Comparison of ENCODE assay signal across 9 mouse cellular contexts in the genomic region with DNA sequence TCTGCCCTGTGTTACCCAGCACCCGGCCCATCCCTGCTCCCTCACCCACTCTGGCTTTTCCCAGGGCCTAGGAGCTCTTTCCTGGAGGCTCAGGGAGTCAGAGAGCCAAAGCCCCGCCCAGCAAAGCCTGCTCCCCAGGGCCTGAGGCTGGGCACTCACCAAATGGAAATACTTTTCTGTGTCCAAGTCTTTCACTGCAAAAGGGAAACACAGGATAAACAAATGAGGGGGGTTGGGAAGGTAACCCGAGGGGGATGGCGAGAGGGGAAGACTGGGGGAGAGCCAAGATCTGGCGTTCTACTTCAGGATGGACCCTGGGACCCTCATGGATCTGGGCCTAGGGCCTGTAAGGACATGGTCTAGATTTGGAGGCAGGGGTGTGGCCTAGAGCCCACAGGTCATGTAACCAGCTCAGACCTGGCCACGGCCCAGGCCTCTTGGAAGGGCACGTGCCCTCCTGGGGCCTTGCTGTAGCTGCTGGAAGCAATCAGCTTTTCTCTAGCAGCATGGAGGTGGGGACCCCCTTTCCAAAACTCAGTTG. TPM values are rescaled to one million over a fixed set of nuclear protein-coding genes. Genes with fewer than 3 reads are reported as not detected.
DNase-seq lines count a peak whose midpoint lies in the region; ATAC-seq and TF ChIP-seq lines count a peak whose summit lies in the region.
"Had no signal": no experiment of that assay in that cellular context is flagged by ENCODE, and none has a peak within 500 bp of the region (broad histone marks: within the 10 kb centered on the region; RNA-seq: fewer than 3 reads in every experiment).

No protein-coding gene starts in this region.

- 58% methylated on average over 7 of the region's 7 CpGs for WGBS in heart, embryonic 13.5 days
- 48% methylated on average over 7 of the region's 7 CpGs for WGBS in lung, embryonic 14.5 days

- peaks cover 10% of the 10 kb centered on the region; the same call in 1 of the 2 replicates for H3K27me3 ChIP-seq in heart, embryonic 13.5 days (replicated peaks)
- no peaks in the 10 kb centered on the region for H3K27me3 ChIP-seq in lung, embryonic 14.5 days (ENCODE audit: insufficient read depth, low read length)

- DNase-seq in adrenal gland, adult 2 months, result peak; percentile 90
- DNase-seq in cerebellum, adult 9-10 months, result peak; percentile 77
- peak; percentile 82 for DNase-seq in lung, embryonic 14.5 days
- no peak for DNase-seq in B cell, adult 2 months
- no peak for DNase-seq in right cerebral cortex, adult 18-20 months

- no peak for TF ChIP-seq CTCF in lung, embryonic 14.5 days (IDR thresholded peaks at IDR 0.05; ENCODE audit: low read depth)

- H3K27ac ChIP-seq in heart, embryonic 13.5 days (replicated peaks), result peak overlapping the region; percentile 12; the same call in 1 of the 2 replicates
- peak overlapping the region; percentile 63; the same call in 1 of the 2 replicates for H3K27ac ChIP-seq in lung, embryonic 14.5 days (ENCODE audit: low read depth)

- H3K9ac ChIP-seq in heart, embryonic 13.5 days, result peak overlapping the region; percentile 40; the same call in 1 of the 2 replicates
- peak overlapping the region; percentile 13; the same call in 1 of the 2 replicates for H3K9ac ChIP-seq in lung, embryonic 14.5 days

- H3K9me3 ChIP-seq in heart, embryonic 13.5 days, result no peaks in the 10 kb centered on the region
- H3K9me3 ChIP-seq in lung, embryonic 14.5 days (ENCODE audit: low read depth, low read length), result no peaks in the 10 kb centered on the region

- H3K4me3 ChIP-seq in heart, embryonic 13.5 days, result no peak overlapping the region
- no peak overlapping the region for H3K4me3 ChIP-seq in lung, embryonic 14.5 days (ENCODE audit: low read depth, low read length)

- no peak overlapping the region for H3K4me2 ChIP-seq in heart, embryonic 13.5 days
- H3K4me2 ChIP-seq in lung, embryonic 14.5 days, result no peak overlapping the region

- H3K36me3 ChIP-seq in heart, embryonic 13.5 days, result peaks cover 87% of the 10 kb centered on the region
- peaks cover 87% of the 10 kb centered on the region for H3K36me3 ChIP-seq in lung, embryonic 14.5 days (ENCODE audit: insufficient read depth)

- peaks cover 61% of the 10 kb centered on the region for H3K4me1 ChIP-seq in heart, embryonic 13.5 days
- peaks cover 48% of the 10 kb centered on the region for H3K4me1 ChIP-seq in lung, embryonic 14.5 days (ENCODE audit: insufficient read depth)

- ATAC-seq in heart, embryonic 13.5 days (ENCODE audit: extremely low read depth, insufficient number of reproducible peaks, low FRiP score, low TSS enrichment), result no peak
- no peak for ATAC-seq in lung, embryonic 14.5 days (ENCODE audit: insufficient read depth)
- ATAC-seq in granulocyte monocyte progenitor cell, adult 5-6 weeks (replicated peaks; ENCODE audit: poor library complexity, severe bottlenecking), result no peak

RNA-seq across cellular contexts. Expression of a gene that starts 14.5 kb away (rescaled TPM):
- total RNA-seq in adrenal gland, adult 2 months (2021), result not detected
- polyA plus RNA-seq in adrenal gland, adult 2 months (2012; rRNA removed), result not detected in 2 replicates
- polyA plus RNA-seq in heart, embryonic 13.5 days (2015; fragmentation: Nextera tagmentation; extraction: Ambion mirVana), result not detected in 2 replicates
- not detected in 2 replicates for polyA plus RNA-seq in lung, embryonic 14.5 days (2014; fragmentation: Nextera tagmentation; extraction: Ambion mirVana)
- total RNA-seq in granulocyte monocyte progenitor cell, adult 5-6 weeks (2014; fragmentation: Nextera tagmentation), result not detected in 2 replicates
- total RNA-seq in granulocyte monocyte progenitor cell, adult 5-6 weeks (2017), result not detected in 2 replicates
- total RNA-seq: adrenal gland, postnatal 4 days; left cerebral cortex, postnatal 10 days had no signal

RNA-seq across cellular contexts. Expression of a gene that starts 27.7 kb away (rescaled TPM):
- total RNA-seq in adrenal gland, adult 2 months (2021), result under 1 TPM; 0.52 to 0.95 TPM
- polyA plus RNA-seq in adrenal gland, adult 2 months (2012; rRNA removed), result 2.2 and 3.4 TPM in 2 replicates
- polyA plus RNA-seq in heart, embryonic 13.5 days (2015; fragmentation: Nextera tagmentation; extraction: Ambion mirVana), result 0.08 TPM in 1 of 2 replicates, not detected in the other
- 0.09 and 0.18 TPM in 2 replicates for polyA plus RNA-seq in lung, embryonic 14.5 days (2014; fragmentation: Nextera tagmentation; extraction: Ambion mirVana)
- not detected in 2 replicates for total RNA-seq in granulocyte monocyte progenitor cell, adult 5-6 weeks (2014; fragmentation: Nextera tagmentation)
- not detected in 2 replicates for total RNA-seq in granulocyte monocyte progenitor cell, adult 5-6 weeks (2017)

RNA-seq across cellular contexts. Expression of a gene that starts 35.6 kb away (rescaled TPM):
- 100 to 1,000 TPM; 168 to 181 TPM for total RNA-seq in adrenal gland, adult 2 months (2021)
- 279 and 288 TPM in 2 replicates for polyA plus RNA-seq in adrenal gland, adult 2 months (2012; rRNA removed)
- 39.6 and 43.5 TPM in 2 replicates for polyA plus RNA-seq in heart, embryonic 13.5 days (2015; fragmentation: Nextera tagmentation; extraction: Ambion mirVana)
- polyA plus RNA-seq in lung, embryonic 14.5 days (2014; fragmentation: Nextera tagmentation; extraction: Ambion mirVana), result 81.9 and 84.2 TPM in 2 replicates
- 29.1 and 38.2 TPM in 2 replicates for total RNA-seq in granulocyte monocyte progenitor cell, adult 5-6 weeks (2014; fragmentation: Nextera tagmentation)
- 43.3 and 46.6 TPM in 2 replicates for total RNA-seq in granulocyte monocyte progenitor cell, adult 5-6 weeks (2017)

Comparison
In these comparisons a context has a peak if more than half of its experiments do, and no peak if none do; other contexts are left out.
1. DNase-seq: peak in adrenal gland, adult 2 months (single experiment), cerebellum, adult 9-10 months (single experiment) and lung, embryonic 14.5 days (single experiment); none in B cell, adult 2 months (0 of 2) and right cerebral cortex, adult 18-20 months (single experiment).